Mouse (Mus musculus) neural tube, embryonic 14.5 days (tissue): ENCODE measurements around the gene Ubox5. TPM values are rescaled to one million over a fixed set of nuclear protein-coding genes. Genes with fewer than 3 reads are reported as not detected.

ENCODE experiments used
- ATAC-seq: fragments of 200-750 bp; cut with Nextera tagmentation; 2 replicates; pipeline ENCODE4 v1.8.0; 2017; ENCODE audit warnings: low read depth, mild to moderate bottlenecking, moderate TSS enrichment, moderate library complexity
- H3K27ac ChIP-seq: fragments of 300-500 bp; sonication (generic); 2 replicates; pipeline ENCODE4 v1.5.1; 2014; ENCODE audit warnings: low read depth, mild to moderate bottlenecking, control low read depth, low read length, moderate library complexity, mixed read lengths
- H3K27me3 ChIP-seq: fragments of 300-500 bp; sonication (generic); 2 replicates; pipeline ENCODE4 v1.6.1; 2014; ENCODE audit warnings: low read length; ENCODE audit not compliant: control insufficient read depth, insufficient read depth
- H3K36me3 ChIP-seq: fragments of 300-500 bp; sonication (generic); 2 replicates; pipeline ENCODE4 v1.6.1; 2014; ENCODE audit warnings: low read length, mixed read lengths; ENCODE audit not compliant: control insufficient read depth, insufficient read depth
- H3K4me1 ChIP-seq: fragments of 300-500 bp; sonication (generic); 2 replicates; pipeline ENCODE4 v1.6.1; 2014; ENCODE audit warnings: low read length; ENCODE audit not compliant: control insufficient read depth, insufficient read depth
- H3K4me2 ChIP-seq: fragments of 300-500 bp; sonication (generic); 2 replicates; pipeline ENCODE4 v1.6.1; 2014; ENCODE audit warnings: mild to moderate bottlenecking, low read depth, low read length, control low read depth
- H3K4me3 ChIP-seq: fragments of 300-500 bp; sonication (generic); 2 replicates; pipeline ENCODE4 v1.5.1; 2014; ENCODE audit warnings: low read depth, low read length, control low read depth, mixed read lengths
- H3K9ac ChIP-seq: fragments of 300-500 bp; sonication (generic); replicated peaks from 2 replicates; pipeline ENCODE4 v1.6.1; 2014; ENCODE audit warnings: low read depth, mild to moderate bottlenecking, control low read depth, low read length, mixed read lengths
- H3K9me3 ChIP-seq: fragments of 300-500 bp; sonication (generic); 2 replicates; pipeline ENCODE4 v1.6.1; 2016; ENCODE audit warnings: low read length; ENCODE audit not compliant: control insufficient read depth
- WGBS: fragments of 180-500 bp; shearing (Covaris S2); extraction: QIAGEN DNeasy Blood & Tissue Kit; methylation state at CpG from one replicate; pipeline ENCODE4 v1.1.7; 2014; 5-methylcytosine and 5-hydroxymethylcytosine counted together
- polyA plus RNA-seq: library from polyadenylated mRNA; unstranded; fragments of >200 nt; fragmentation: Nextera tagmentation; extraction: Ambion mirVana; gene quantifications from 2 replicates; pipeline ENCODE4 v1.2.1, GENCODE M21; 2014

Gene Ubox5
- 11.3 and 12.5 TPM in 2 replicates for polyA plus RNA-seq

DNA sequence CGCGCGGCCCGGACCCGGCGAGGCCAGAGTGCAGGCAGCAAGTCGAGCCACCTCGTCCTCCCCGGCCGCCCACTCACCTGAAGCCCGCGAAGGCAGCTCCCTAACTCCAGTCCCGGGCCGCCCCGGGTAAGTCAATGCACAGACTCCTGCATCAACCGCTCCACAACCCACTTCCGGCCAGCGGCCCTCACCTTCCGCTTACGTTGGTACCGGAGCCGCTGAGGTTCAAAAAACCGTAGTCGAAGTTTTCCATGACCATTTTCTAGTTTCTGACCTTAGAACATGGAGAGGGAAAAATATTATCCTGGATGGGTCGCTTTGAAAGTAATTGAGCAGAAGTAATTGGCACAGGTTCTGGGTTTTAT lies at the start of gene Ubox5, which contains the start of gene Fastkd5:
TSS of gene Ubox5 (minus strand) at position 200 of the 365 bp plus-strand sequence.
TSS of gene Fastkd5 (minus strand) at position 189 of the 365 bp plus-strand sequence.
- WGBS, result under 1% methylated on average over 25 of the region's 25 CpGs
- H3K4me3 ChIP-seq, result peak within 1 kb of the TSS; percentile 98
- no peaks in the 10 kb centered on the region for H3K9me3 ChIP-seq
- peak within 1 kb of the TSS; percentile 60 for H3K27ac ChIP-seq
- H3K9ac ChIP-seq, result peak within 1 kb of the TSS; percentile 90
- peak; percentile 89 for ATAC-seq
- peaks cover 11% of the 10 kb centered on the region for H3K27me3 ChIP-seq
- peaks cover 8% of the 10 kb centered on the region; the same call in 1 of the 2 replicates for H3K4me1 ChIP-seq
- peak within 1 kb of the TSS; percentile 87 for H3K4me2 ChIP-seq
- peaks cover 7% of the 10 kb centered on the region for H3K36me3 ChIP-seq

DNA sequence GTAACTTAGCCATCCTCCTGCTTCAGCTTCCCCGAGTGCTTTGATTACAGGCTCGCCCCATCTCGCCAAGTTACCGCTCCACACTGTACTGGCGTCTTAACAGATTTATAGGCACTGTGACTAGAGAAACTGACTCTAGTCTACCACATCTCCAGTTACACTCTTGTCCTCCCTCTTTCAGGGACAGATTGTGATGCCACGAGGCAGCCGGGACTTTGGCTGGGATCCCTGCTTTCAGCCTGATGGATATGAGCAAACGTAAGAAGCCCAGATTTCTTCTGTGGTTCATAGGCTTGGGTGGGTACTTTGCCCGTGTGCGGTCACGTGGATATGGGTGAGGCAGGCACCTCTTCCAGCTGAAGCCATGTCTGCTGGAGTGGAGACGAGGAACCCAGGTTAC lies 49.3 kb upstream of the Ubox5 start:
- Histone ChIP-seq H3K4me3 (no peak overlapping the region), H3K9ac (no peak overlapping the region), H3K4me2 (no peak overlapping the region), H3K4me1 (no peaks in the 10 kb centered on the region), H3K9me3 (no peaks in the 10 kb centered on the region), H3K27ac (no peak overlapping the region), H3K36me3 (peaks cover 66% of the 10 kb centered on the region), H3K27me3 (no peaks in the 10 kb centered on the region)
- 97% methylated on average over 12 of the region's 12 CpGs for WGBS
- no peak for ATAC-seq

DNA sequence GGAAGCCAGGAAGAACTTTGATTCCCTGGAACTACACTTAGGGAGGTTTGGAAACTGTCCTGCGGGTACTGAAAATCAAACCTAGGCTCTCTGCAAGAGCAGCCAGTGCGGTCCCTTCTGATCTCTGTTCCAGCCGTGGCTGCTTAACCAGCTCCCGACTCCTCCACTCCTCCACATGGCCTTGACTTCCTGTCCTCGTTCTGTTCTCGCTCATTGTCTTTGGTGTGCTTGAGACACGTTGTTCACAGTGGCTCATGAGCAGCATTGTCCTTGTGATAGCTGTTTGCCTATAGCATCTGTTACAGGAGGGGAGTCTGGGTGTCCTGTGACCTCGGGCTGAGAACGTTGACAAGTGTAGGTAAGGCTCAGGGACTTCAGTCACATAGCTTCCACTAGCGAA lies 47.4 kb upstream of the Ubox5 start:
- 90% methylated on average over 10 of the region's 10 CpGs for WGBS
- H3K4me3 ChIP-seq, result no peak overlapping the region
- H3K27me3 ChIP-seq, result no peaks in the 10 kb centered on the region
- H3K4me1 ChIP-seq, result no peaks in the 10 kb centered on the region
- H3K27ac ChIP-seq, result no peak overlapping the region
- H3K36me3 ChIP-seq, result peaks cover 77% of the 10 kb centered on the region
- no peaks in the 10 kb centered on the region; the same call in 1 of the 2 replicates for H3K9me3 ChIP-seq
- no peak overlapping the region for H3K9ac ChIP-seq
- ATAC-seq, result no peak
- no peak overlapping the region for H3K4me2 ChIP-seq

DNA sequence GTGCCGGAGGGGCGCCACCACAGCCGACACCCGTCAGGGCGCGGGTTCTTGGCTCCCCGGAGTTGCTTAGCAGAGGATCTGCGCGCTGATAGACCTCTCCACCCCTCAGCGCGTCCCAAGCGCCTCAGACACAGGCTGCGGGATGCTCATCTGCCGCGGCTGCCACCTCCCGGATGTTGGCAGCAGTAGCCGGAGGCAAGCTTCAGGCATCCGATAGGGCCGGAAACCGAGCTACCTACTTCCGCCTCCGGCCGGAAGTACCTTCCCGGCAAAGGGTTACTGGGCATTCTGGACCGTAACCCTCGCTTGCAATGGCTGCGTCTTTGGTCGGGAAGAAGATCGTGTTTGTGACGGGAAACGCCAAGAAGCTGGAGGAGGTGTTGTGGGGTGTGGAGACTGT lies 37.7 kb upstream of the Ubox5 start, which contains the start of gene Itpa:
TSS of gene Itpa (plus strand) at position 52 of the 400 bp plus-strand sequence.
- Histone ChIP-seq H3K4me2 (peak within 1 kb of the TSS; percentile 85), H3K27ac (peak within 1 kb of the TSS; percentile 78), H3K27me3 (no peaks in the 10 kb centered on the region), H3K9me3 (no peaks in the 10 kb centered on the region), H3K4me3 (peak within 1 kb of the TSS; percentile 68), H3K9ac (peak within 1 kb of the TSS; percentile 64), H3K4me1 (peaks cover 15% of the 10 kb centered on the region), H3K36me3 (peaks cover 7% of the 10 kb centered on the region; the same call in 1 of the 2 replicates)
- WGBS, result under 1% methylated on average over 31 of the region's 31 CpGs
- ATAC-seq, result peak; percentile 81

DNA sequence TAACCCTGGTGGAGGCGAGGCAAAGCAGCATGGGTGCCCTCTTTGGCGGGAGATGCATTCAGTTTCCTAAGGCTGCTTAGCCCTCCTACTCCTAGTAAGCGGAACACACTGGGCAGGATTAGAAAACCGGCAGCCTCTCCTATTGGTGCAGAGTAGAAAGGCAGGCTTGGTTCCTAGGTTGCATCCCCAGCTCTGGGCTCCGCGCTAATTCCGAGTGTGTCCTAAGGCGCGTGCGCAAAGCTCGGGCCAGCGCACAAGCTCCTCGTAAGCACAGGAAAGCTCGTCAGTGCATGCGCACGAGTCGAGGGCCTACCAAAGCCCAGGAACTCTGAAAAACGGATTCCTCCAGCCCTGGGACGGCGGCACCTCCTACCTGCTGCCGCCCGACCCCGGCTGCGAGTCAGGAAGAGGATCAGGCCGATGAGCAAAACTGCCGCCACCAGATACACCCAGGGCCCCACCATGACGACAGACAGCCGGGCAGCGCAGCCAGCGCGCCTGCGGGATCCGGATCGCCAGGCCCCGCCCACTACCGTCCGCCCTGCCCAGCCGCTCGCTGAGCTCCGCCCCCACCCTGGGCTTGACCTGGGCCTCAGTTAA lies 34.4 kb upstream of the Ubox5 start, which contains the start of gene Ddrgk1:
TSS of gene Ddrgk1 (minus strand) at position 558 of the 600 bp plus-strand sequence.
- Histone ChIP-seq H3K4me2 (peak within 1 kb of the TSS; percentile 66), H3K9me3 (no peaks in the 10 kb centered on the region), H3K4me3 (peak within 1 kb of the TSS; percentile 54), H3K9ac (peak within 1 kb of the TSS; percentile 78), H3K27me3 (no peaks in the 10 kb centered on the region), H3K36me3 (peaks cover 24% of the 10 kb centered on the region), H3K4me1 (peaks cover 15% of the 10 kb centered on the region), H3K27ac (peak within 1 kb of the TSS; percentile 99)
- under 1% methylated on average over 39 of the region's 40 CpGs for WGBS
- peak; percentile 97 for ATAC-seq

DNA sequence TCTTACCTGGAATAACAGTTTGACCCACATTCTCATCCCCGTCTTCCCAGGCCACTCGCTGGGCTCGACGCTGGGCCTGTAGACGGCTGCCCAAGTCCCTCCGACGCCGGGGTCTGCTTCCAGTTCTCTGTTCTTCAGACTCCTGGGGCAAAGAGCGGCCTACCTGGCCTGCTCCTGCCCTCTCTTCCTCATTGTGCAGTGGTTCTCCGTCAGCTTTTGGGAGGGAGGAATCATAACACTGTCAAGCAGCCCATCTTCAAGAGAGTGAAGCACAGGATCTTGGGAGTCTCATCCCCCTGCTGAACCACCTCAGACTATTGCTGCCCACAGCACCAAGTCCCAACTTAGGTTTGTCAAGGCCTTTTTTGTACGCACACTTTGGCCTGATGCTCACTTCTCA lies 33.5 kb upstream of the Ubox5 start:
- 90% methylated on average over 11 of the region's 11 CpGs for WGBS
- Histone ChIP-seq H3K27ac (no peak overlapping the region), H3K9ac (peak overlapping the region; percentile 78), H3K9me3 (no peaks in the 10 kb centered on the region), H3K4me2 (peak overlapping the region; percentile 66), H3K27me3 (no peaks in the 10 kb centered on the region), H3K4me3 (peak overlapping the region; percentile 54), H3K36me3 (peaks cover 29% of the 10 kb centered on the region), H3K4me1 (peaks cover 12% of the 10 kb centered on the region)
- no peak for ATAC-seq

DNA sequence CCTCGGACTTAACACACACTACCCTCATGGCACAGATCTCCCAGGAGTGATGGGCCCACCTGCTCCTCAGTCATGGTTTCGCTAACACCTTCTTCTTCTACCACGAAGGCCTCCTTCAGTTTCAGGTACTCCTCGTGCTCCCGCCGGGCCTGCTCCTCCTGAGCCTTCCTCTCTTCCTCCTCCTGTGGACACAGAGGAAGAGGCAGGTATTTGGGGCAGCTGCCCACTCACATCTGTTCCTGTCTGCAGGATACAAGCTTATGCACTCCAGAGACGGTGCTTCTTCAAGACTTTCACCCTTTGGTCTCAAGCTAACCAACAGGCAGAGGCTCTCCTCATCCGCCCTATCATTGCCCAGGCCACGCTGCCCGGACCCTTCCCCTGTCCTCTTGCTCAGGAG lies 28.7 kb upstream of the Ubox5 start:
- Histone ChIP-seq H3K9ac (no peak overlapping the region), H3K27me3 (no peaks in the 10 kb centered on the region), H3K36me3 (peaks cover 71% of the 10 kb centered on the region), H3K4me2 (no peak overlapping the region), H3K9me3 (no peaks in the 10 kb centered on the region), H3K4me3 (no peak overlapping the region), H3K4me1 (peaks cover 7% of the 10 kb centered on the region), H3K27ac (no peak overlapping the region)
- 98% methylated on average over 10 of the region's 10 CpGs for WGBS
- no peak for ATAC-seq

DNA sequence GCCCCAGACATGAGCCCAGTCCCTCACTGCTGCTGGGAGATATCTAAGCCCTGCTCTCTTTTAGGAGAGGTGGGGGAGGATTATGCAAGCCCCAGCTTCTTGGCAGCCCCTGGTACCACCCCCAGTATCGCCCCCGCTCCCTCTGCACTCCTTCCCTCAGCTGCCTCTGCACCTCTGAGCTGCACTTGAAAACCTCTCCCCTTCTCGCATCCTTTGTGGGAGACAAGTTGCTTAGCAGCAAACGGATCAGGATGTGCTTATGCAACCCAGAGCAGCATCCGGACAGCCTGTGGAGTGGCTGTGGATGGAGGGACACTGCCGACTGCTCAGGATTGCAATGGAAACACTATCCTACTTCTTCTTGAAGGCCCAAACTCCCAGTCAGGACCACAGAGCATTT lies 27.7 kb upstream of the Ubox5 start:
- no peak overlapping the region for H3K9ac ChIP-seq
- H3K4me2 ChIP-seq, result no peak overlapping the region
- no peak overlapping the region for H3K27ac ChIP-seq
- ATAC-seq, result no peak
- H3K4me1 ChIP-seq, result no peaks in the 10 kb centered on the region
- 86% methylated on average over 6 of the region's 6 CpGs for WGBS
- H3K9me3 ChIP-seq, result no peaks in the 10 kb centered on the region
- no peak overlapping the region for H3K4me3 ChIP-seq
- no peaks in the 10 kb centered on the region for H3K27me3 ChIP-seq
- peaks cover 74% of the 10 kb centered on the region for H3K36me3 ChIP-seq

DNA sequence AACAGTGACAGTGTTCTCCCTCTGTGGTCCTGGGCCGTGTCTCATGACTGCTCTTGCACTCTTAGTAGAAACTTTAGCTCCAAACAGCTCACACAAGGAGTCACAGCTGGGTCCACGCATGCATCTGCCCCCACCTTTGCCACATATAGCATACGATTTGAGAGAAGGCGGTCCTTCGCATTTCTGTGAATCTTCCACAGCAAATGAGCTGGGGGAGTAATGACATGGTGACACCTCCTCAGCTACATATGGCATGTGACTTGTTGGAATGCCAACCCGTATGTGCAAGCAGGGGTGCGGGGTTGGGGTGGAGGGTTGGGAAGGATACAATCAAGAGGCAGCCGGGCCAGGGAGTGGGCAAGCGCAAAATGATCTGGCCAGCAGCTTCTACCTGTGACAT lies 26.7 kb upstream of the Ubox5 start:
- no peak for ATAC-seq
- no peak overlapping the region for H3K4me3 ChIP-seq
- no peak overlapping the region for H3K4me2 ChIP-seq
- H3K4me1 ChIP-seq, result no peaks in the 10 kb centered on the region
- peaks cover 68% of the 10 kb centered on the region for H3K36me3 ChIP-seq
- WGBS, result 95% methylated on average over 9 of the region's 9 CpGs
- H3K27me3 ChIP-seq, result no peaks in the 10 kb centered on the region
- H3K27ac ChIP-seq, result no peak overlapping the region
- no peak overlapping the region for H3K9ac ChIP-seq
- H3K9me3 ChIP-seq, result no peaks in the 10 kb centered on the region
